Mouse (Mus musculus) kidney, adult 2 months (tissue): ENCODE measurements around the gene Sox13. TPM values are rescaled to one million over a fixed set of nuclear protein-coding genes. Genes with fewer than 3 reads are reported as not detected.

ENCODE experiments used
- DNase-seq: peaks from one replicate; pipeline ENCODE4 v3.0.0; 2021
- H3K27ac ChIP-seq: fragments of 200-500 bp; 2 replicates; pipeline ENCODE4 v1.5.1; 2012; ENCODE audit warnings: low read depth, low read length, control low read depth, inconsistent platforms; ENCODE audit not compliant: insufficient read depth
- H3K27me3 ChIP-seq: fragments of 200-500 bp; replicated peaks from 2 replicates; pipeline ENCODE4 v1.6.1; 2012; ENCODE audit warnings: mild to moderate bottlenecking, moderate library complexity, low read length, inconsistent platforms; ENCODE audit not compliant: control insufficient read depth, insufficient read depth
- H3K36me3 ChIP-seq: fragments of 200-500 bp; 2 replicates; pipeline ENCODE4 v1.6.1; 2012; ENCODE audit warnings: mild to moderate bottlenecking, moderate library complexity, low read length, inconsistent platforms; ENCODE audit not compliant: control insufficient read depth, insufficient read depth
- H3K4me1 ChIP-seq: fragments of 200-500 bp; 2 replicates; pipeline ENCODE4 v1.6.1; 2011; ENCODE audit warnings: low read length; ENCODE audit not compliant: control insufficient read depth, insufficient read depth
- H3K4me3 ChIP-seq: fragments of 200-500 bp; 2 replicates; pipeline ENCODE4 v1.5.1; 2011; ENCODE audit warnings: mild to moderate bottlenecking, low read depth, low read length, control low read depth; ENCODE audit not compliant: insufficient read depth
- CTCF ChIP-seq: fragments of 200-500 bp; conservative IDR thresholded peaks from 2 replicates; pipeline ENCODE4 v1.5.1; 2011; ENCODE audit warnings: low read depth, mild to moderate bottlenecking, control low read depth, low read length, moderate library complexity, mixed read lengths; ENCODE audit not compliant: insufficient read depth, insufficient read length
- POLR2A ChIP-seq: fragments of 200-500 bp; IDR thresholded peaks from one replicate; pipeline ENCODE4 v1.6.1; 2011; ENCODE audit warnings: low read depth, low read length, control low read depth
- WGBS: fragments of 180-500 bp; shearing (Covaris S2); methylation state at CpG from one replicate; pipeline ENCODE4 v1.1.7; 2018; 5-methylcytosine and 5-hydroxymethylcytosine counted together
- polyA plus RNA-seq: library from polyadenylated mRNA; depleted of rRNA; stranded (reverse); fragments of >200 nt; gene quantifications from 2 replicates; pipeline ENCODE4 v1.2.3, GENCODE M21; 2012

The Sox13 gene
- polyA plus RNA-seq, 1 experiment, result 46.7 TPM

- no peak for DNase-seq
- no peak overlapping the region for H3K27ac ChIP-seq
- no peaks in the 10 kb centered on the region for H3K36me3 ChIP-seq
- H3K4me3 ChIP-seq, result no peak overlapping the region
- WGBS, result 53% methylated on average over 11 of the region's 11 CpGs
- H3K27me3 ChIP-seq, result no peaks in the 10 kb centered on the region
- 0 out of 2 replicates have a peak, but pooled peaks cover 2% of the 10 kb centered on the region for H3K4me1 ChIP-seq
- TF ChIP-seq POLR2A (no peak), CTCF (no peak)
Measured at GRCm38 (mm10) chr1:133367606-133368488, 56.3 kb downstream of the Sox13 start.

DNA sequence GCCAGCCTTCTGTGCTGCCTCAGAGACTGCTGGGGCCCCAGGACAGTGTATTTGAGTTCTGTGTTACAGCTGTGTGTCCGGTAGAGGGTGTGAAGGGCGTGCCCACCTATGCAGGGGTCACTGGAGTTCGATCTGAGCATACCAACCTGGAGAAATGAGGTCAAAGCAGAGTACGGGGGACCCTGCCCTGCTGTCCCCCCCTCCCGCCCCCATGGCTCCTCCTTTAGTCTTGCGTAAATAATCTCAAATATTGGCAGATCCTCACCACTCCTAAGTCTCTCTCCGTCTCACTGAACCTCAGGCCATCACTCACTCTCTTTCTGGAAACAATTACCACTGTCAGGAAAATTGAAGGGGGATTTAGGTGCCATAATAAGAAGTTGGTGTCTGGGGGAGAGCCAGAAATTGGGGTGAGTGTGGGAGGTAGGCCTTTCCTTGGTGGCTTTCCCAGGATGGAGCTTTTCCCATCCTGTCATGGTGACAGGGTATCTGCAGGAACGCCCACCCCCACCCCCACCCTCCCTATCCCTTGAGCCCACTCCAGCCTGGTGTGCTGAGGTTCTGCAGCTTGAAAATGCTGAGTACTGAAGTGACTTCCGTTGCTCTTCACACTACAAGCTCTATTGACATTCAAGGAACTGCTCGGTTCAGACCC lies 57.1 kb downstream of the Sox13 start:
- no peaks in the 10 kb centered on the region for H3K36me3 ChIP-seq
- no peak for DNase-seq
- no peak overlapping the region for H3K27ac ChIP-seq
- 72% methylated on average over 10 of the region's 10 CpGs for WGBS
- H3K27me3 ChIP-seq, result no peaks in the 10 kb centered on the region
- 0 out of 2 replicates have a peak, but pooled peaks cover 2% of the 10 kb centered on the region for H3K4me1 ChIP-seq
- TF ChIP-seq CTCF (no peak; the same call in 1 of the 2 replicates), POLR2A (no peak)
- no peak overlapping the region for H3K4me3 ChIP-seq

GRCm38 (mm10) chr1:133364890-133365289 lies 59.3 kb downstream of the Sox13 start:
- Histone ChIP-seq H3K4me1 (0 out of 2 replicates have a peak, but pooled peaks cover 2% of the 10 kb centered on the region), H3K4me3 (no peak overlapping the region), H3K27me3 (no peaks in the 10 kb centered on the region), H3K27ac (no peak overlapping the region), H3K36me3 (no peaks in the 10 kb centered on the region)
- no peak for DNase-seq
- 80% methylated on average over 2 of the region's 2 CpGs for WGBS
- no peak for TF ChIP-seq POLR2A
- no peak for TF ChIP-seq CTCF

DNA sequence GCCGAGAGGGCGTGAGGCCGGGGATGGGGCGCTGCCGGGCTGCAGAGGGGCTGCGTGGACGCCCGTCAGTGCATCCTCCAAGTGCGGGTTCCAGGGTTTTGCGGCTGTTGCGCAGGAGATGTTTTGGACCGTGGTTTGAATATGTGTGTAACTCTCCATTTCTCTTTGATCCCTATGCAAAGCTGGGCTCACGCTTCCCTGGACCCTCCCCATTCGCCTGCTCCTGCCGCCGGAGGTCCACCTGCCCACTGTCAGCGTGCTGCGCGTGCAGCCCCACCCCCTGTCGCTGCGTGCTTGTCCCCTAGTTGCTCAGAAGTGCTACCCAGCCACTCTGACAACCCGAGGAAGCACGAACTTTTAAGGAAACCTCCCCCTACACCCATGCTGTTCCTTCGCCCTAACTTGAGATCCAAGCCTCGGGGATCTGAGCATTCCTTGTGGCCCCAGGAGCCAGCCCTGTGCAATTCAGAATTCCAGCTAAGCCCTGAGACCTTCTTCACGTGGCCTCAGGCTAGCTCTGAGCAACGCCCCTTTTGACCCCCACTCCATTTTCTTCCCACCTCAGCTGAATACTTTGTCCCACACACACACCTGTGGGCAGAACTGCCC lies 60.1 kb downstream of the Sox13 start:
- no peaks in the 10 kb centered on the region for H3K27me3 ChIP-seq
- no peak for DNase-seq
- H3K4me1 ChIP-seq, result 0 out of 2 replicates have a peak, but pooled peaks cover 2% of the 10 kb centered on the region
- WGBS, result 11% methylated on average over 27 of the region's 27 CpGs
- no peak for TF ChIP-seq POLR2A
- no peak for TF ChIP-seq CTCF
- no peak overlapping the region for H3K27ac ChIP-seq
- no peaks in the 10 kb centered on the region for H3K36me3 ChIP-seq
- H3K4me3 ChIP-seq, result peak overlapping the region; percentile 60

DNA sequence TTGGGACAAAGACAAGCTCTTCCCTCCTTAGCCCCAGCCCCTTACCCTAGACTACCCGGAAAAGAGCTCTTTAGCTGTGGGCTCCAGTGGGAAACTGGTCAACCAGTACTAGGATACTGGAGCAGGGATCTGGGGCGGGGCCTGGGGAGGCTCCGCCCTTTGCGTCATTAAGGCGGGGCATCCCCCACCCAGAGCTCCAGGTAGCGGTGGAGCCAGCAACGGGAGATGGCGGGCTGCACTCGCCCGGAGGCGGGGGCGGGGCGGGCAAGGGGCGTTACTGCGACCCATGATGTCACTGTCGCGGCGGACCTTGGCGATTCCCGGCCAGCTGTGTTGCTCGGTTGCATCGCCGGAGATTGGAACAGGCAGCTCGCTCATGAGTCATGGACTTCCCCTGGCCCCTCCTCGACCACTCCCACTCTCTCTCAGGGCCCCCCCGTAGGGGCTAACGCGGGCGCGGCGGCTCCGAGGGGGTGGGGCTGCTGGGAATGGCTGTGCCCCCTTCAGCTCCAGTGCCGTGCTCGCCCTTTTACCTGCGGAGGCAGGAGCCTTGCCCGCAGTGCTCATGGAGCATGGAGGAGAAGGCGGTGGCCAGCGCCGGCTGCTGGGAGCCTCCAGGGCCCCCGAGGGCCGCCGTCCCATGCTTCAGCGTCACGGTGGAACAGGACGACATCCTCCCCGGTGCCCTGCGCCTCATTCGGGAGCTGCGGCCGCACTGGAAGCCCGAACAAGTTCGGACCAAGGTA lies 60.7 kb downstream of the Sox13 start, which contains the start of gene Etnk2:
Gene Etnk2, plus strand, starts transcription at position 297 of the 746 bp plus-strand sequence.
- TF ChIP-seq CTCF, result no peak
- no peak for TF ChIP-seq POLR2A
- H3K27me3 ChIP-seq, result no peaks in the 10 kb centered on the region
- 0 out of 2 replicates have a peak, but pooled peaks cover 2% of the 10 kb centered on the region for H3K4me1 ChIP-seq
- no peaks in the 10 kb centered on the region for H3K36me3 ChIP-seq
- WGBS, result 1% methylated on average over 52 of the region's 52 CpGs
- peak; percentile 90 for DNase-seq
- peak within 1 kb of the TSS; percentile 60 for H3K4me3 ChIP-seq
- H3K27ac ChIP-seq, result no peak within 1 kb of the TSS

DNA sequence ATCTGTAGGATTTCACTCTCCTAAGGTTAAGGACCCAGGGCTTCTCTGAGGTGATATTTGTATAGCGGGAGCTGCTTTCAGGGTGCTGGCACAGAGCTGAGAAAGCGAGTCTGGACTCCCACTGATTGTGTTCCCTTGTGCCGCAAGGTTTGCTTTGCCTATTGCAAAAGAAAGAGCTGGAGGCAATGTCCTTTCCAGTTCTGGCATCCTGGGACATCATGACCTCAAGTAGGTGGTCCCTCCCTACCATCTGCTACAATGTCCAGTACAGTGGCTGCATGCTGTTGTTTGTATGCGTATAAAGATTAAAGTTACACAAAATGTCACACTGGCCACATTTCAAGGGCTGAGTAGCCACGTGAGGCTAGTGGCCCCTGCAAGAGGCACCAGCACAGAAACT lies 62.1 kb downstream of the Sox13 start:
- Histone ChIP-seq H3K4me3 (no peak overlapping the region), H3K27ac (no peak overlapping the region), H3K36me3 (no peaks in the 10 kb centered on the region), H3K4me1 (0 out of 2 replicates have a peak, but pooled peaks cover 2% of the 10 kb centered on the region), H3K27me3 (no peaks in the 10 kb centered on the region)
- DNase-seq, result no peak
- WGBS, result 96% methylated on average over 5 of the region's 5 CpGs
- TF ChIP-seq POLR2A (no peak), CTCF (no peak)
